Mouse (Mus musculus) intestine, embryonic 14.5 days (tissue): ENCODE measurements around the gene Crb1. TPM values are rescaled to one million over a fixed set of nuclear protein-coding genes. Genes with fewer than 3 reads are reported as not detected.
"Not testable (repeated sequence)": the region's sequence is repeated elsewhere in the genome, so short reads cannot be mapped to it uniquely, and the experiment has no call there.

Experiments used
- ATAC-seq: fragments of 200-750 bp; cut with Nextera tagmentation; replicated peaks from 2 replicates; pipeline ENCODE4 v1.8.0; 2017; ENCODE audit warnings: low read depth, moderate number of reproducible peaks, moderate TSS enrichment, moderate library complexity; ENCODE audit not compliant: low FRiP score, low TSS enrichment
- DNase-seq: peaks from one replicate; pipeline ENCODE4 v3.0.0-alpha.2; 2018; ENCODE audit warnings: low spot score
- H3K27ac ChIP-seq: fragments of 300-500 bp; sonication (generic); 2 replicates; pipeline ENCODE4 v1.5.1; 2014; ENCODE audit warnings: low read depth, mild to moderate bottlenecking, control low read depth
- H3K27me3 ChIP-seq: fragments of 300-500 bp; sonication (generic); replicated peaks from 2 replicates; pipeline ENCODE4 v1.6.1; 2014; ENCODE audit warnings: low read length, control low read depth; ENCODE audit not compliant: control insufficient read depth, insufficient read depth
- H3K36me3 ChIP-seq: fragments of 300-500 bp; sonication (generic); 2 replicates; pipeline ENCODE4 v1.6.1; 2014; ENCODE audit warnings: low read length, control low read depth; ENCODE audit not compliant: control insufficient read depth, insufficient read depth
- H3K4me1 ChIP-seq: fragments of 300-500 bp; sonication (generic); replicated peaks from 2 replicates; pipeline ENCODE4 v1.6.1; 2014; ENCODE audit warnings: low read length, control low read depth, mixed read lengths; ENCODE audit not compliant: control insufficient read depth, insufficient read depth
- H3K4me2 ChIP-seq: fragments of 300-500 bp; sonication (generic); 2 replicates; pipeline ENCODE4 v1.6.1; 2014; ENCODE audit warnings: low read length
- H3K4me3 ChIP-seq: fragments of 300-500 bp; sonication (generic); 2 replicates; pipeline ENCODE4 v1.5.1; 2014; ENCODE audit warnings: low read depth, low read length, control low read depth, mixed read lengths
- H3K9ac ChIP-seq: fragments of 300-500 bp; sonication (generic); 2 replicates; pipeline ENCODE4 v1.6.1; 2014; ENCODE audit warnings: mild to moderate bottlenecking, low read length
- H3K9me3 ChIP-seq: fragments of 300-500 bp; sonication (generic); 2 replicates; pipeline ENCODE4 v1.6.1; 2016; ENCODE audit warnings: low read length, control low read depth; ENCODE audit not compliant: control insufficient read depth
- WGBS: fragments of 180-500 bp; shearing (Covaris S2); extraction: QIAGEN DNeasy Blood & Tissue Kit; methylation state at CpG from one replicate; pipeline ENCODE4 v1.1.7; 2014; 5-methylcytosine and 5-hydroxymethylcytosine counted together
- polyA plus RNA-seq: library from polyadenylated mRNA; unstranded; fragments of >200 nt; fragmentation: Nextera tagmentation; extraction: Ambion mirVana; gene quantifications from 2 replicates; pipeline ENCODE4 v1.2.1, GENCODE M21; 2014

Gene Crb1
- polyA plus RNA-seq, 1 experiment from 2014 or later = 0.12 TPM

GRCm38 (mm10) chr1:139314297-139314874, 62.5 kb downstream of the Crb1 start:
- H3K9me3 ChIP-seq = no peaks in the 10 kb centered on the region
- H3K4me2 ChIP-seq = no peak overlapping the region
- no peak for DNase-seq
- no peak overlapping the region for H3K27ac ChIP-seq
- H3K4me1 ChIP-seq = no peaks in the 10 kb centered on the region
- ATAC-seq = no peak
- H3K27me3 ChIP-seq = no peaks in the 10 kb centered on the region
- WGBS = 83% methylated on average over 4 of the region's 4 CpGs
- no peak overlapping the region for H3K9ac ChIP-seq
- H3K4me3 ChIP-seq = no peak overlapping the region
- no peaks in the 10 kb centered on the region for H3K36me3 ChIP-seq

DNA sequence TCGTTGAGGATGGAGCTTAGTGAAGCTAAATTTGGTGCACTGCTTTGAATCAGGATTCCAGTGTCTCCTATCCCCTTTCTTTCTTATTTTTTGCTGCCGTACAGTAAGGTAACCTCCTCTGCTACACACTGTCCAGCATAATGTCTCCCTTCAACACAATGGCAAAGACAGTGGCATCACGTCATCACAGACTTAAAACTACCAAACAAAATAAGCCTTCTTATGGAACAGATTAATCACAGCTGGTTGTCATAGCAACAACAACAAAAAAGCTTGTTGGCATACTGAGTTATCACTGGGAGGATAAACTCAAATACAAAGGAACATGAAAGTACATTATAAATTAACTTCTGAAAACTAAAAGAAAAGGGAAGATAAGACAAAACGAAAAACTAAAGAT, 68.0 kb downstream of the Crb1 start:
- H3K4me1 ChIP-seq = no peaks in the 10 kb centered on the region
- no peak for DNase-seq
- no peaks in the 10 kb centered on the region for H3K36me3 ChIP-seq
- no peak overlapping the region for H3K4me3 ChIP-seq
- 70% methylated on average over 4 of the region's 4 CpGs for WGBS
- no peak for ATAC-seq
- H3K4me2 ChIP-seq = no peak overlapping the region
- H3K9me3 ChIP-seq = no peaks in the 10 kb centered on the region
- H3K9ac ChIP-seq = no peak overlapping the region
- H3K27me3 ChIP-seq = no peaks in the 10 kb centered on the region
- no peak overlapping the region for H3K27ac ChIP-seq

- not testable (repeated sequence) for H3K9me3 ChIP-seq, H3K4me2 ChIP-seq, H3K9ac ChIP-seq, H3K4me3 ChIP-seq, ATAC-seq, DNase-seq, H3K4me1 ChIP-seq, H3K27ac ChIP-seq, H3K36me3 ChIP-seq, H3K27me3 ChIP-seq
Measured at GRCm38 (mm10) chr1:139302519-139302918, 74.4 kb downstream of the Crb1 start.

DNA sequence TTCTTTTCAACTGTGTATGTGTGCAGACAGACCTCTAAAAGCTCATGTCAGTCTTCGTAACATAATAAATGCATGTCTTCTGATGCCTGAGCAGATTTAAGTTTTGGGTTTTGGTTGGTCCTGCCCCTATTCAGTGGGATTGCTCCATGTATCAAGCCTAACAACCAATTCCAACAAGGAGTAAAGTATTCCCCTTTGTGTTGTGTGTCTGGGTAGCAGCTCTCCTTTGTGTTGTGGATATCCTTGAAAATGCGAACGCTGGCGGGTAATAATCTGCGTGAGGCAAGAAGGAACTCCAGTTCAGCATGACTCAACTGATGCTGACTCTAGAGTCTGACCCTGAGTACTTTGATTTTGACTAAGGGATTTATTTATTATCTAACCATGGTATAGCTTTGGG, 75.1 kb downstream of the Crb1 start:
- H3K4me2 ChIP-seq = no peak overlapping the region
- 86% methylated on average over 5 of the region's 5 CpGs for WGBS
- no peak for ATAC-seq
- H3K9me3 ChIP-seq = no peaks in the 10 kb centered on the region
- DNase-seq = no peak
- H3K36me3 ChIP-seq = no peaks in the 10 kb centered on the region
- no peaks in the 10 kb centered on the region for H3K27me3 ChIP-seq
- H3K27ac ChIP-seq = no peak overlapping the region
- H3K9ac ChIP-seq = no peak overlapping the region
- no peaks in the 10 kb centered on the region for H3K4me1 ChIP-seq
- H3K4me3 ChIP-seq = no peak overlapping the region

DNA sequence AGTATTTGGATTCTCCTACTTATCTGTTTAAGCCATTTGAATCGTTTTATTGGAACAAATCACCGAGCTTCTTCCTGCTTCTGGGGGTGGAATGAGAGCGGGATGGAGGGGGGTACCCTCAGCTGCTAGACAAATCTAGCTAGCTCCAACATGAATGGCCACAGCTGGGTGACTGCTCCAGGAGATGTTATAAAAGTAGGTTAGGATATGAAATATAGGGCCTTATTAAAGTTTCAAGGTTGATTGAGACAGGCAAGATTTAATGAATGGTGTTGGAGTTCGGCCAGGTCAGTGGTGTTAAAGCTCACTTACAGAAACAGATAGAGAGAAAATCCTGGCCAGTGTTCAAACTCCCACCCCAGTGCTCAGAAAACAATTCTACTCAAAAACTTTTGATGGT, 84.9 kb downstream of the Crb1 start:
- no peak for ATAC-seq
- Histone ChIP-seq H3K4me3 (no peak overlapping the region), H3K27ac (no peak overlapping the region), H3K36me3 (no peaks in the 10 kb centered on the region), H3K4me1 (no peaks in the 10 kb centered on the region), H3K4me2 (no peak overlapping the region), H3K9ac (no peak overlapping the region), H3K27me3 (no peaks in the 10 kb centered on the region), H3K9me3 (no peaks in the 10 kb centered on the region)
- no peak for DNase-seq
- WGBS = 74% methylated on average over 4 of the region's 4 CpGs

GRCm38 (mm10) chr1:139291593-139291992, 85.3 kb downstream of the Crb1 start:
- Histone ChIP-seq H3K4me2 (no peak overlapping the region), H3K4me3 (no peak overlapping the region), H3K27me3 (no peaks in the 10 kb centered on the region), H3K27ac (no peak overlapping the region), H3K9ac (no peak overlapping the region), H3K9me3 (no peaks in the 10 kb centered on the region), H3K4me1 (no peaks in the 10 kb centered on the region), H3K36me3 (no peaks in the 10 kb centered on the region)
- ATAC-seq (no peak), DNase-seq (no peak)
- WGBS = 79% methylated on average over 1 of the region's 1 CpGs

- Histone ChIP-seq H3K9me3 (no peaks in the 10 kb centered on the region), H3K36me3 (no peaks in the 10 kb centered on the region), H3K27me3 (no peaks in the 10 kb centered on the region), H3K9ac (no peak overlapping the region), H3K4me3 (no peak overlapping the region), H3K4me2 (no peak overlapping the region), H3K4me1 (no peaks in the 10 kb centered on the region), H3K27ac (no peak overlapping the region)
- WGBS = 76% methylated on average over 4 of the region's 4 CpGs
- DNase-seq = no peak
- ATAC-seq = no peak
Measured at GRCm38 (mm10) chr1:139276619-139277320, 100.1 kb downstream of the Crb1 start.

GRCm38 (mm10) chr1:139267844-139268243, 109.1 kb downstream of the Crb1 start:
- no peaks in the 10 kb centered on the region for H3K36me3 ChIP-seq
- no peak overlapping the region for H3K4me3 ChIP-seq
- WGBS = 22% methylated on average over 6 of the region's 6 CpGs
- H3K9ac ChIP-seq = no peak overlapping the region
- H3K4me1 ChIP-seq = no peaks in the 10 kb centered on the region
- ATAC-seq (no peak), DNase-seq (no peak)
- no peak overlapping the region for H3K27ac ChIP-seq
- no peak overlapping the region for H3K4me2 ChIP-seq
- no peaks in the 10 kb centered on the region for H3K9me3 ChIP-seq
- no peaks in the 10 kb centered on the region for H3K27me3 ChIP-seq

DNA sequence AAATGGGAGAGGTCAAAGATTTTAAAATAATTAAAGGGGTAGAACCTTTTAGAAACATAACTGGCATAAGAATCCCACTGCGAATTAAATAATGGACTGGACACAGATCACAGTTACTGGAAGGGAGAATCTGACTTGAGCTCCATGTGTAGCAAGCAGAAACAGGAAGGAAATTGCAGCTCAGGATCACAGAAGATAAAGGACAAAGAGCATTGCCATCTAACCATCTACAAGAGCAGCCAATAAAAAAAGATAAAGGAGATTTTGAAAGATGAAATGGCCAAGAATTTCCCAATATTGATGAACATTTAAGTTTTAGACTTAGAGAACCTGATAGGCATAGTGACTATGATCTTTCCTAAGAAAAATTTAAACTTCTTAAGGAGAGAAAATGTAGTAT, 112.7 kb downstream of the Crb1 start:
- Histone ChIP-seq H3K36me3 (no peaks in the 10 kb centered on the region), H3K9me3 (no peaks in the 10 kb centered on the region), H3K4me1 (no peaks in the 10 kb centered on the region), H3K27me3 (no peaks in the 10 kb centered on the region), H3K27ac (no peak overlapping the region), H3K4me3 (no peak overlapping the region), H3K9ac (no peak overlapping the region), H3K4me2 (no peak overlapping the region)
- WGBS = 88% methylated on average over 1 of the region's 1 CpGs
- DNase-seq (no peak), ATAC-seq (no peak)
